Mouse (Mus musculus) midbrain, embryonic 11.5 days (tissue): Measurements from ENCODE around the gene Tada2a. TPM values are rescaled to one million over a fixed set of nuclear protein-coding genes. Genes with fewer than 3 reads are reported as not detected.
A peak's percentile ranks its signal among the peaks of the same experiment; 100 is the strongest.

Experiments
- ATAC-seq: fragments of 200-750 bp; cut with Nextera tagmentation; 2 replicates; pipeline ENCODE4 v1.8.0; 2017; ENCODE audit warnings: moderate TSS enrichment, moderate library complexity; ENCODE audit not compliant: low FRiP score
- DNase-seq: peaks from one replicate; pipeline ENCODE4 v3.0.0; 2015; ENCODE audit warnings: low spot score; ENCODE audit errors: missing footprints
- H3K27ac ChIP-seq: fragments of 300-500 bp; sonication (generic); 2 replicates; pipeline ENCODE4 v1.5.1; 2014; ENCODE audit warnings: low read depth, low read length
- H3K27me3 ChIP-seq: fragments of 300-500 bp; sonication (generic); 2 replicates; pipeline ENCODE4 v1.6.1; 2014; ENCODE audit warnings: mild to moderate bottlenecking, low read length, moderate library complexity, mixed read lengths; ENCODE audit not compliant: control insufficient read depth, insufficient read depth
- H3K36me3 ChIP-seq: fragments of 300-500 bp; sonication (generic); 2 replicates; pipeline ENCODE4 v1.6.1; 2014; ENCODE audit warnings: mild to moderate bottlenecking, low read length, moderate library complexity, mixed read lengths; ENCODE audit not compliant: control insufficient read depth, insufficient read depth
- H3K4me1 ChIP-seq: fragments of 300-500 bp; sonication (generic); 2 replicates; pipeline ENCODE4 v1.6.1; 2014; ENCODE audit warnings: low read length; ENCODE audit not compliant: control insufficient read depth, insufficient read depth
- H3K4me2 ChIP-seq: fragments of 300-500 bp; sonication (generic); 2 replicates; pipeline ENCODE4 v1.6.1; 2014; ENCODE audit warnings: mild to moderate bottlenecking, moderate library complexity
- H3K4me3 ChIP-seq: fragments of 300-500 bp; sonication (generic); 2 replicates; pipeline ENCODE4 v1.5.1; 2014; ENCODE audit warnings: low read depth, low read length
- H3K9ac ChIP-seq: fragments of 300-500 bp; sonication (generic); 2 replicates; pipeline ENCODE4 v1.6.1; 2014; ENCODE audit warnings: low read length
- H3K9me3 ChIP-seq: fragments of 300-500 bp; sonication (generic); 2 replicates; pipeline ENCODE4 v1.6.1; 2016; ENCODE audit warnings: low read length; ENCODE audit not compliant: control insufficient read depth
- WGBS: fragments of 180-500 bp; shearing (Covaris S2); extraction: QIAGEN DNeasy Blood & Tissue Kit; methylation state at CpG from one replicate; pipeline ENCODE4 v1.1.7; 2014; 5-methylcytosine and 5-hydroxymethylcytosine counted together
- polyA plus RNA-seq: library from polyadenylated mRNA; unstranded; fragments of >200 nt; fragmentation: Nextera tagmentation; extraction: Ambion mirVana; gene quantifications from 2 replicates; pipeline ENCODE4 v1.2.1, GENCODE M21; 2014

Tada2a gene
- polyA plus RNA-seq, 1 experiment from 2014 or later: 33.9 TPM

- Histone ChIP-seq H3K4me3 (peak within 1 kb of the TSS; percentile 69), H3K9ac (peak within 1 kb of the TSS; percentile 75), H3K4me2 (peak within 1 kb of the TSS; percentile 86), H3K27ac (no peak within 1 kb of the TSS), H3K4me1 (peaks cover 16% of the 10 kb centered on the region), H3K27me3 (peaks cover 28% of the 10 kb centered on the region), H3K9me3 (no peaks in the 10 kb centered on the region), H3K36me3 (no peaks in the 10 kb centered on the region)
- no peak for ATAC-seq
- DNase-seq: peak; percentile 86
- WGBS: 12% methylated on average over 11 of the region's 11 CpGs
These were observed 60.4 kb downstream of the Tada2a start, which contains the start of gene Dusp14 for GRCm38 (mm10) chr11:84069034-84069370. Gene Dusp14 (minus strand): TSS chr11:84069261.

- no peaks in the 10 kb centered on the region for H3K36me3 ChIP-seq
- H3K27ac ChIP-seq: no peak overlapping the region
- DNase-seq: peak; percentile 96
- peaks cover 16% of the 10 kb centered on the region for H3K4me1 ChIP-seq
- H3K4me2 ChIP-seq: peak overlapping the region; percentile 86
- H3K9me3 ChIP-seq: no peaks in the 10 kb centered on the region
- H3K9ac ChIP-seq: peak overlapping the region; percentile 75
- H3K27me3 ChIP-seq: peaks cover 28% of the 10 kb centered on the region
- peak; percentile 71 for ATAC-seq
- H3K4me3 ChIP-seq: peak overlapping the region; percentile 69
- WGBS: 2% methylated on average over 63 of the region's 63 CpGs
These were observed 61.0 kb downstream of the Tada2a start for GRCm38 (mm10) chr11:84068191-84069033.

- H3K36me3 ChIP-seq: no peaks in the 10 kb centered on the region
- DNase-seq: peak; percentile 95
- H3K9me3 ChIP-seq: no peaks in the 10 kb centered on the region
- H3K27me3 ChIP-seq: peaks cover 28% of the 10 kb centered on the region
- H3K9ac ChIP-seq: peak overlapping the region; percentile 75
- H3K4me2 ChIP-seq: peak overlapping the region; percentile 86
- H3K27ac ChIP-seq: no peak overlapping the region
- H3K4me1 ChIP-seq: peaks cover 16% of the 10 kb centered on the region
- WGBS: 3% methylated on average over 21 of the region's 21 CpGs
- peak; percentile 38; the same call in 1 of the 2 replicates for ATAC-seq
- peak overlapping the region; percentile 69 for H3K4me3 ChIP-seq
These were observed 61.6 kb downstream of the Tada2a start for GRCm38 (mm10) chr11:84067720-84068190.

- Histone ChIP-seq H3K9me3 (no peaks in the 10 kb centered on the region), H3K4me3 (peak overlapping the region; percentile 69; the same call in 1 of the 2 replicates), H3K4me1 (peaks cover 16% of the 10 kb centered on the region), H3K9ac (no peak overlapping the region), H3K27me3 (peaks cover 28% of the 10 kb centered on the region), H3K36me3 (no peaks in the 10 kb centered on the region), H3K4me2 (peak overlapping the region; percentile 86), H3K27ac (no peak overlapping the region)
- ATAC-seq (no peak), DNase-seq (peak; percentile 93)
- WGBS: 10% methylated on average over 18 of the region's 18 CpGs
These were observed 62.3 kb downstream of the Tada2a start for GRCm38 (mm10) chr11:84066927-84067645.

GRCm38 (mm10) chr11:84066071-84066481 is 63.3 kb downstream of the Tada2a start:
- no peak overlapping the region for H3K4me2 ChIP-seq
- no peak for DNase-seq
- H3K36me3 ChIP-seq: no peaks in the 10 kb centered on the region
- peaks cover 16% of the 10 kb centered on the region for H3K4me1 ChIP-seq
- no peaks in the 10 kb centered on the region for H3K9me3 ChIP-seq
- WGBS: 9% methylated on average over 11 of the region's 11 CpGs
- H3K9ac ChIP-seq: no peak overlapping the region
- no peak overlapping the region for H3K4me3 ChIP-seq
- peaks cover 28% of the 10 kb centered on the region for H3K27me3 ChIP-seq
- no peak for ATAC-seq
- no peak overlapping the region for H3K27ac ChIP-seq

- no peaks in the 10 kb centered on the region for H3K36me3 ChIP-seq
- DNase-seq (no peak), ATAC-seq (no peak)
- no peak overlapping the region for H3K4me3 ChIP-seq
- 91% methylated on average over 3 of the region's 3 CpGs for WGBS
- H3K9ac ChIP-seq: no peak overlapping the region
- peaks cover 16% of the 10 kb centered on the region for H3K4me1 ChIP-seq
- peaks cover 17% of the 10 kb centered on the region for H3K27me3 ChIP-seq
- no peaks in the 10 kb centered on the region for H3K9me3 ChIP-seq
- H3K4me2 ChIP-seq: no peak overlapping the region
- no peak overlapping the region for H3K27ac ChIP-seq
These were observed 65.7 kb downstream of the Tada2a start for GRCm38 (mm10) chr11:84063631-84064209.

- WGBS: 75% methylated on average over 2 of the region's 2 CpGs
- no peak for DNase-seq
- H3K4me3 ChIP-seq: no peak overlapping the region
- no peaks in the 10 kb centered on the region for H3K9me3 ChIP-seq
- H3K9ac ChIP-seq: no peak overlapping the region
- no peak overlapping the region for H3K4me2 ChIP-seq
- no peaks in the 10 kb centered on the region for H3K36me3 ChIP-seq
- no peak overlapping the region for H3K27ac ChIP-seq
- peaks cover 16% of the 10 kb centered on the region for H3K4me1 ChIP-seq
- H3K27me3 ChIP-seq: peaks cover 13% of the 10 kb centered on the region
- ATAC-seq: no peak
These were observed 66.6 kb downstream of the Tada2a start for GRCm38 (mm10) chr11:84062805-84063204.

- Histone ChIP-seq H3K9ac (no peak overlapping the region), H3K9me3 (no peaks in the 10 kb centered on the region), H3K4me3 (no peak overlapping the region), H3K27ac (no peak overlapping the region), H3K4me2 (no peak overlapping the region), H3K4me1 (peaks cover 7% of the 10 kb centered on the region), H3K36me3 (no peaks in the 10 kb centered on the region), H3K27me3 (peaks cover 5% of the 10 kb centered on the region)
- ATAC-seq (no peak), DNase-seq (no peak)
- 92% methylated on average over 2 of the region's 2 CpGs for WGBS
These were observed 67.5 kb downstream of the Tada2a start for GRCm38 (mm10) chr11:84061881-84062280.
